ENCODE assay signal across 12 mouse cellular contexts in the genomic region with DNA sequence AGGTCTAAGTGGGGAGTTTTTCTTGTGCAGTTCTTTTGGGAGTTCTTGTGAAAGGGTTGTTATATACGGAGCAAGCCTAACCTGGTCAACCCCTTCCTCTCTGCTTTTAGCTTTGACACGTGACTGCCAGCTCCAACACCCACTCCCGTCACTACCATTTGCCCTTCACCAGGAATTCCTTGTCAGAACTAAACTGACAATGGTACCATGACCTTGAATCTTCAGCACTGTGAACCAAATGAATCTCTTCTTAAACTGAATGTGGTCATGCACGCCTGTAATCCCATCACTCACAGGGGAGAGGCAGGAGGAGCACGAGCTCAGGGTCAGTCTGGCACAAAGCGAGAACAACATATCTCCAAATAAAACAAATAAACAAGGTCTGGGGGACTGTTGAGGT. TPM values are rescaled to one million over a fixed set of nuclear protein-coding genes. Genes with fewer than 3 reads are reported as not detected.
"Had no signal": no experiment of that assay in that cellular context is flagged by ENCODE, and none has a peak within 500 bp of the region (broad histone marks: within the 10 kb centered on the region; RNA-seq: fewer than 3 reads in every experiment).

No protein-coding gene starts in this region.

- DNase-seq: retina, postnatal 1 day; right cerebral cortex, adult 18-20 months; right cerebral cortex, postnatal 14 days; right cerebral cortex, postnatal 25 days; right cerebral cortex, postnatal 4 days; spleen, adult 18-20 months; thymus, adult 18-20 months; thymus, adult 2 months; thymus, postnatal 14 days; thymus, postnatal 25 days; thymus, postnatal 4 days had no signal

RNA-seq across cellular contexts. Expression of gene Lyve1, which starts 4.1 kb away (rescaled TPM):
- total RNA-seq: neutrophil, adult 5-6 weeks had no signal
